Mouse (Mus musculus) thymus, postnatal 4 days (tissue): Measurements from ENCODE around the gene Arglu1.

Source experiments
- DNase-seq: peaks from one replicate; pipeline ENCODE4 v3.0.0; 2021

The Arglu1 gene

DNA sequence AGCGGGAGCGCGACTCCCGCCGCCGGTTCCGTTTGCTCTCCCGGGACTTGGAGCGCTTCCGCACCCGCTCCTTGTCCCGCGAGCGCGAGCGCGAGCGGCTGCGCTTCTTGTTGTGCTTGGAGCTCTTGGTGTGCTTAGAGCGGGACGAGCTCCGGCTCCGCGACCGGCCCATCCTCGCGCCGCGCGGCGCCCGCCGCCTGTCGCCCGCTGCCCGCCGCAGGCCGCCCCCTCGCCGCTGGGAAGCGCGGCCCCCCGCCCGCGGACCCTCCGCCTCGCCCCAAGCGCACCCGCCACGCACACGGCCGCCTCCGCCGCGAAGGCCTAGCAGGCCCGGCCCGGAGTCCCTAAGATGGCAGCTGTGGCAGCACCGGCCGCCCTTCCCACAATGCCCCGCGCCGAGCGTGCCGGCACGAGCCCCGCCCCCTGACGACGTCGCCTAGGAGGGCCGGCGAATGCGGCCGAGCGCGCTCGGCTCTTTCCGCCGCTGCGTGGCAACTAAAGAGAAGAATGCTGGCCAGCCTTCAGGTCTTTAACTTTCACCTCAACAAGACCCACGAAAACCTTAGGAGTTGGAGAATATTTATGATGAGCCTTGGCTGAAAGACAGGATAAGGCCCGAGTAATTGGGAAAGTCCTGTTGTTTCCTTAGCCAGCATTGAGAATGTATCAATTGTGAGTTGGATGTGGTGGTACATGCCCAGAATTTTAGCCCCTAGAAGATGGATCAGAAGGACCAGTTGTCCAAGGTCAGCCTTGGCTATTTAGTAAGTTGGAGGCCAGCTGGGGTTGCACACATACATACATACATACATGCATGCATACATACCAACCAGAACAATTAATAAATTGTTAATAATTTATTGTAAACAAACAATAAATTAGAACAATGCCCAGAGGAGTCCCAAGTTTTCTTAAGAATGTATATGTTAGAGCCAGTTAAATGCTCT, at the start of gene Arglu1:
Gene Arglu1, minus strand, starts transcription at position 376 of the 947 bp plus-strand sequence.
- peak; percentile 100 for DNase-seq

DNA sequence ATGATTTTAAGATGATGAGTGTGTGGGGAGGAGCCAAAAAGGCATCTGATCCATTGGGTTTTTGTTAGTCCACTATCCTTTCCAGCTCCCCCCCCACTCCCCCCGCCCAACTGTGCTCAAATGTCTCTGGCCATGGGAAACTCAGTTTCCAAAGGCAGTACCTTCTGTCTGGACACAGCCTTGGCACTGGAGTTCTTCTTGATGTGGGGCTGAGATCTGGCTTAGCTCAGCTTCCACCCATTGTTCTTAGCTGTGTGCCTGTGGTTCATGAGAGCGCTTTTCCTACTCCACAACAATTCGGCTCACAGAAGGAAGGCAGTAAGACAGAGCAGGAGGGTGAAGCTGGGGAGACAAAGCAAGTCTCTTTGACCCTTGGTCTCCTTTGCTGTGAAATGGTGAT, 47.0 kb upstream of the Arglu1 start:
- DNase-seq: no peak

DNA sequence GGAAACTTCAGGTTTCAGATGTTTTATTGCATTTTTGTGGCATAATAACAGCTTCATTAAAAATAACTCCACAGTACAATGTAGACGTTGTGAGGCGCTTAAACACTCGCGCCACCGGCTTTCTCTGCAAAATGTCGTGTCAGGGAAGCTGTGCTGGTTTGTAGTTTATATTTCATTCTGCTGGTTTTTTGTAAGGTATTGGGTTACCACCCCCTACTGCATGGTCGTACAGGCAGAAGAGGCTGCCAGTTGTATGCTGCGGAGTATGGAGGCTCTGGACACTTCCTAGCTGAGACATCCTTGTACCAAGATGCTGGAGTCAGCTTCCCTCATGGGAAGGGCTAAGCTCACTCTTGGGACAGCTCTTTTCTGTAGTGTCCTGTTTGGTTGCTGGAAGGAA, 46.5 kb upstream of the Arglu1 start:
- no peak for DNase-seq

DNA sequence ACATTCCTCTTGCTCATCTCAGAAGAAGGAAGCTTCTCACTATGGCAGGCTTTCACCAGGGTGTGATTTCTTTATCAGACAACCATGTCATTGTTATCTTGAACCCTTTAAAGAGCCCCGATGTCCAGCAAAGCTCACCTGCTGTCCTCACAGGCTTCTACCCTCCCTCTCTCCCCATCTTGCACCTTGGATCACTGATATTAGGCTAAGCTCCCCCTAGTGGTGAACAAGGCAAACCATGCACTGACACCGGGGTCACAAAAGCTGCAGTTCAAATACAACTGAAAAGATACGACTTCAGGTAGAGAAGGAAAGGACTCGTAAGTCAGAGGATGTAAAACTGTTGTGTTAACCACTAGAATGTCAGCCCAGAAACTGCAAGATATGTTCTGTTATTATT, 43.5 kb upstream of the Arglu1 start:
- peak; percentile 30 for DNase-seq

DNA sequence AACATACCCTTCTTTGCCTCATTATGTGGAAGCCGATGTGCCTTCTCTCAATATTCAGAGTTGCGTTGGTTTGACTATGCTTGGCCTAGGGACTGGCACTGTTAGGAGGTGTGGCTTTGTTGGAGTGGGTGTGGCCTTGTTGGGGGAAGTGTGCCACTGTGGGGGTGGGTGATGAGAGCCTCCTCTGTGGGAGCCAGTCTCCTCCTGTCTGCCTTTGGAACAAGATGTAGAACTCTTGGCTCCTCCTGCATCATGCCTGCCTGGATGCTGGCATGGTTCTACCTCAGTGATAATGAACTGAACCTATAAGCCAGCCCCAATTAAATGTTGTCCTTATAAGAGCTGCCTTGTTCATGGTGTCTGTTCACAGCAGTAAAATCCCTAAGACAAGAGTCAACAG, 38.3 kb upstream of the Arglu1 start:
- DNase-seq: no peak

DNA sequence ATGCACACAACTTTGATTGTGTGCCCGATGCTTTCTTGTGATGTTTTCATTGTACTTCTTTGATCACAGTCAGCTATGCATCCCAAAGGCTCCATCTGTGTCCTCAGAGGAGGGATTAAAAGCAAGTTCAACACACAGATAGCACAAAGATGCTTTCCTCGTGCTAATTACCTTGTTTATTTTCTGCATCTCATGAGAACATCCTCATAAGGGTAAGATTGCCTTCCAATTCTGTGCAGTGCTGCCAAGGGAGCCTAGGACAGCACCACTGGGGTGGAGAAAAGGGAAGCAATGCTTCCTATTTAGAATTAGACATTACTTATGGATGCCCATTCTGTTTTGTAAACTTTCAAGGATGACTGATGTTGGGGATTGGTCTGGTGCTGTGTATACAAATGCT, 36.2 kb upstream of the Arglu1 start:
- DNase-seq: no peak

DNA sequence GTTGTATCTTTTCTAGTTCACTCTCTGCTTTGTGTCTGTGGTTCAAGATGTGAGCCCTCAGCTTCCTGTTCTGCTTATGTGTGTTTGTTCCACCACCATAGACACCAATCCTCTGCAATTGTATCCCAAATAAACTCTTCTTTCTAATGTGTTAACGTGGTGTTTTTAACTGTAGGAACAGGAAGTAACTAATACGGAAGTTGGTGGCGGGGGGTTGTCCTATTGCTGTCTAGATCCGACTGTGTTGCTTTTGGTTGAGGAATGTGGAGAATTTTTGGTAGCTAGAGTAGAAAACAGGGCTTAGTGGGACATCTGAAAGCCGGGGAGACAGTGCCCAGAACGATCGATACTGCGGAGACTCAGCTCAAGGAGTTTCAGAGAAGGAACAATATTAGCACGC, 14.5 kb upstream of the Arglu1 start:
- DNase-seq: no peak

DNA sequence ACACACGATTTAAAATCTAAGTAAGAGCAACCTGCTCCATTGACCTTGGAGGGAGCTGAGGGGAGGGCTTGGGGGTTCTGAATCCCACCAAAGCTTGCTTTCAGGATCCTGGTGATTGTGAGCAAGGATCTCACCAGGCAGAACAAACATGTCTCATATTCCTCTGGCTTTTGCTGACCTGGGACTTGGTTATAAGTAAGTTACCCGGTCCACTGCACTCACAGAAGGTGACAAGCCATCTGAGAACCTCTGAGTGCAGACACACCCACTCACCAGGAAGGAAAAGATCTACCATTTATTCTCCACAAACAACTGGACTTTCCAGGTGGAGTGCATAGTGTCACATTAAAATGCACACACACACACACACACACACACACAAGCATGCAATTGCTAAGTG, 13.3 kb upstream of the Arglu1 start:
- DNase-seq: no peak

DNA sequence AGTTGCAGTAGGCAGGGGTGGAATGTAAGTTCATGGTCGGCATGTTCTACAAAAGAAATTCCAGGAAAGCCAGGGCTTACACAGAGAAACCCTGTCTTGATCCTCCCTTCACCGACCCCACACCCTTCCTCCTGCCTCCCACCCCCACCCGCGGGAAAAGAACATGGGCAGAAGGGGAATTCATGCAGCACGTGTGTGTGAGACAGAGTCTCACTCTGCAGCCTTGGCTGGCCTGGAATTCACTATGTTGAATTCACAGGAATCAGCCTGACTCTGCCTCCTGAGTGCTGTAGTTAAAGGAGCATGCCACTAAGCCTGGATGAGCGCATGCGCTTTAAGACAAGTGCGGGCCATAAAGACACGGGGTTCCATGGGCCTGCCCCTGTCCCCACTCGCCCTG, 10.5 kb upstream of the Arglu1 start:
- DNase-seq: no peak

DNA sequence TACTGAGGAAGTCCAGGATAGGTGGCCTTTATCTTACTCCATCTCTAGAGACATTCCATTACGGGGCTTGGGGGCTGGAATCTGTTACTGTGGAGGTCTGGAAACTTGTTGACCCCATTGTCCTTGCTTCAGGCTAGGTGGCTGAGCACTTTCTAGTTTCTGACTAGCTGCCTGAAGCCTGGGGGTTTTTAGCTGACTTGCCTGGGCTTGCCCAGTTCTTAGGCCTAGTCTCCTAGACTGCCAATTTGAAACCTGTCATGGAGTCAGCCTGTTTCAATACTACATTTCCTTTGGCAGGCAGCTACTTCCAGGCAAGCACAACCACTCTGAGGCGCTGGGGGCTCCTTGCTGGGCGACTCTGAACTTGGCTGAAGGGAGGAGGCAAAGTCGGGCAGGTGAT, 9.9 kb upstream of the Arglu1 start:
- no peak for DNase-seq

DNA sequence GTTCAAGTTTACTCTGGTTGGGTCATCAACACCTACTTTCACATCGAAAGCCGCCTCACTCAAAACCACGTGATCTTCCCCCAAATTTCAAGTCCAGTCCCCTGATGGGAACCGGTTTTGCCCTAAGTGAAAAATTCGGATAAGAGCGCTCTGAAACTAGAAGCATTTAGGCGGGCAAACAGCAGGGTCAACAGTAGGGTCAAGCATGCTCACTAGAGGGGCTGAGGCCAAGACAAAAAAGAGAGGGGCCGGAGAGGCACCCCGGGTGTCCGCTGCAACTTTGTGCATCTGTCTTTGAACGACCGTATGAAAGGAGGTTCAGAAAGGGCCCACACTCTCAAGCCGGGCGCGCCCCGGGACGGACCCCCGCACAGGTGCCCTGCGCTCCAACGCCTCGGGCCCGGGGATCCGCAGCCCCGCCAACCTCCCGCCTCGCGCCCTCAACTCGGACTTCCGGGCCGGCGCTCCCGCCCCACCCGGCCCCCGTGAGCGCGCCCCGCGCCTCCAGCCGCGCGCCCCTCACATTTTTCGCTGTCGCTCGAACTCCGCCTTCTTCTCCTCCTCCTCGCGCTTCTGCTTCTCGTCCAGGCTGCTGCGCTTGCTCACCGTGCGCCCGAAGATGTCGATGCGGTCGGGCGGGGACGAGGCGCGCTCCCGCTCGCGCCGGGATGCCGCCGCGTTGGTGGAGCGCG, 721 bp downstream of the Arglu1 start:
- DNase-seq: peak; percentile 80

DNA sequence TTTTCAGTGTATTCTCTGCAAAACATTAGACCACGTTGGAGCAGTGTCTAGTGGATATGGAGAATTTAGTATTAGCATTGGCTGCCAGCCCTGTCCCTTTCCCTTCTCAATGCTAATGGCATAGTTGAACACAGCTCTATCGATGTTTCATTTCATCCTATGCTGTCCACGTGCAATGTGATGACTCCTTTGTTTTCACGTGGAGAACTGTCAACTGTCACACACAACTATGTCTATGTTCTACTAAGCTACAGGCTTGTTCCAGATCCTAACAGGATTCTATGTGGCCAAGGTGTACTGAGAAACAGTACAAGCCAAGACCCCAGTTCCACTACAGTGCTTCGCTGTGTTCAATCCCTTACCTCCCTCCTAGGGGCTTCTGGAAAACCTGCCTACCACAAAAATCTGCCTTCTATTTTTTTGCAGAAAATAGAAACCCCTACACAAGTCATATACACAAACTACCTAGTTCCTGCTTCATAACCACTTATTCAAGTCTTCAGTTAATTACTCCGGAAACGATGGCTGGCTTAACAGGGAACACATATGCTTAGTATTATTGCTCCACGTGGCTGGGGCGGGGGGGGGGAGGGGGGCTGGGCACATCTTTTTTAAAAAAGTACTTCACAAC, 1.4 kb downstream of the Arglu1 start:
- no peak for DNase-seq

DNA sequence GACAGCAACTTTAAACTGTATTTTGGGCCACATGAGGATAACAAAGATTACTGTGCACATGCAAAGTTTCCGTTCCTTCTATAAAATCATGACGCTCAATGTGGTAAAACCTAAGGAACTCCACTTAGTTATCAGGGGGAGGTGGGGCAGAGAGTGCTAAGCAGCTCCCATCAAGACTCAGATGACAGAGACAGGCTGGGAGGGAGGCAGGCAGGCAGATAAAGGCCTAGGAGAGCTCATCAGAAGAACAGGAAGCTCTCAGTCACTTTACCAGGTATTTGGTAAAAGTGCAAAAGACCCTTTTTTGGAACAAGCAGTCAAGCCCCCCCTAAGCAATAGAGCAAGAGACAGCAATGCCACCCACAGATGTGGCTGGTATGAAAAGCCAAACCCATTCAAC, 4.8 kb downstream of the Arglu1 start:
- no peak for DNase-seq

DNA sequence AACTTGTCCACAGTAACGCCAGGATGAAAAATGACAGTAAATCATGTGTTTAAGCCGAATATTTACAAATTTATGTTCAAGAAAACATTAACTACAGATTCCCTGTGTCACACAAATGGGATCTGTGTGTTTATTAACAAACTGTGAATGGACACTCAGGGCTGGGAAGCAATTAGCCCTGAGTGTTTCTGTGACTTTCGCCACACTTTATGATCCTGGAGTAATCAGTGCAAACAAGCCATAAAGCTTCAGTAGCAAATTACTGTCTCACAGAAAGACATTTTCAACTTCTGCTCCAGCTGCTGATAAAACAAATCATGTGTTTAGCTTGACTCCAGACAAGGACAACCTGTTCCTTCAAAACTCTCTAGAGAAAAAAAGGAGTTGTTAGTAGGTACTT, 7.6 kb downstream of the Arglu1 start:
- no peak for DNase-seq

DNA sequence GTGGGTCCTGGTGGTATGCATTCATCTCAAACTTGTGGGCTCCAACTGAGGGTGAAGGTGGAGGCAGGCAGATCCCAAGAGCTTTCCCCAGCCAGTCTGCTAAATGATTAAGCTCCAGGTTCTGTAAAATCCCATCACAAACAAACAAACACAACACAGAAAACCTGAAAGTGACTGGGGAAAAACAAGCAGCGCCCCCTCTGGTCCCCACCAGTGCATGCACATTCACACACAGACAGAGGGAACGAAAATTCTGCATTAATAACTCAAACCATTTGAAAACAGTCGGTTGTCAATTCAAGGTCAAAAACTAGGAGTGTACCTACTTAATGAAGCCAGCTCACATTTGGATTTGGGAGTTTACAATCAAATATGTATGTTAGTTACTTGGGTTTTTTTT, 12.1 kb downstream of the Arglu1 start:
- DNase-seq: no peak

DNA sequence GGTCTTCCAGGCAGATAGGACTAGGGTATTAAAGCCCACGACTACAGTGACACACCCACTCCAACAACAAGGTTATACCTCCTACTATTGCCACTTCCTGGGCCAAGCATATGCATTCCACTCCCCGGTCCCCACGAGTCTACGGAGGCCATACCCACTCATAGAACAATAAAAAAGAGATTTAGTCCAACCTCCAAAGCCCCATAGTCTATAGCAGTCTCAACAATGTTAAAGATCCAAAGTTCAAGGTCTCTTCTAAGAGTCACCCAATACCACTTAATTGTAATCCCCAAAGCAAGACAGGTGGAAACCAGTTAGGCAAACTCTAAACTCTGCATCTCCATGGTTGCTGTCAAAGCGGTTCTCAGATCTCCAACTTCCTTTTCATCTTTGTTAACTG, 15.5 kb downstream of the Arglu1 start:
- DNase-seq: no peak

DNA sequence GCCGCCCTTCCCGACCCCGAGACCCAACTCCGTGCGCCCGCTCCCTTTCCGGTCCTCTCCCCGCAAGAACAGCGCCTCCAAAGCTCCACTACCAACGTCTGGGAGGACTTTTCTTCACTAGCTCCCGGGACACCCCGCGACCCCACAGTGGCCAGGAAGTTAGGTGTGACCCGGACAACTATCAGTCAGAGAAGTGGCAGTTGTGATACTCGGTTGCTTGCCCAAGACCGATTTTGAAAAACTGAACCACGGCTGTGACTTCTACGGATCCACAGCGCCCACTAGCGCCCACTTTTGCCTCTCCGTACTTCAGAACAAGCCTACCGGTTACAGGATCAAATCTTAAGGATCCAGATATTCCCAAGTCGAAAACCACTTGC, 28.6 kb downstream of the Arglu1 start:
- peak; percentile 95 for DNase-seq

DNA sequence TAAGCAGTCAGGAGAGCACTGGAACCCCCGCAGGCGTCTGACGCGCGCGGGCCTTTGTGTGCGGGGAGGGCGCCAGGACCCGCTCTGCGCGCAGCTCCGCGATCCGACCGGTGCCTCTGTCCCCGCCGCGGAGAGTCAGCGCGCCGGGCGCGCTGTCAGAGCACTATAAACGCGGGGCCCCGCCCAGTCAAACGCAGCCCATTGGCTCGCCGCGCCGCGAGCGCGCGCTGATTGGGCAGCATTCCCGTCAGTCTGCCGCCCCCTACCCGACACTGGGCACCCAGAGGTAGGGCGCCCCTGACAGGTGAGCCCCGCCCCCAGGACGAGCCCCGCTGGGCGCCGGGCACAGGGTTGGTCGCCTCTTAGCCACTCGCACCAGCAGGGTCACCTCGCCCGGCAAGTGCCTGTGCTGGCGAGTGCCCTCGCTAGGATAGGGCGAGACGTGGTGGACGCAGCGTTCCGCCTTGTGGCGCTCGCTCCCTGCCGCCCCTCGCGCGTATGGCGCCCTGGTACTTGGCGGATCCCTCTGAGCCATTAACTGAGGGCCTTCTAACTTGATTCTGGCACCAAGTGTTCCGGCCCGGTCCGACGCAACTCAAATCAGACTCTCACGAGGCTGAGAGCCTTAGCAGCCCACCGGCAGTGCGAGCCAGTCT, 29.1 kb downstream of the Arglu1 start, which contains the start of gene Efnb2:
Gene Efnb2, minus strand, starts transcription at position 140 of the 656 bp plus-strand sequence.
- peak; percentile 98 for DNase-seq

DNA sequence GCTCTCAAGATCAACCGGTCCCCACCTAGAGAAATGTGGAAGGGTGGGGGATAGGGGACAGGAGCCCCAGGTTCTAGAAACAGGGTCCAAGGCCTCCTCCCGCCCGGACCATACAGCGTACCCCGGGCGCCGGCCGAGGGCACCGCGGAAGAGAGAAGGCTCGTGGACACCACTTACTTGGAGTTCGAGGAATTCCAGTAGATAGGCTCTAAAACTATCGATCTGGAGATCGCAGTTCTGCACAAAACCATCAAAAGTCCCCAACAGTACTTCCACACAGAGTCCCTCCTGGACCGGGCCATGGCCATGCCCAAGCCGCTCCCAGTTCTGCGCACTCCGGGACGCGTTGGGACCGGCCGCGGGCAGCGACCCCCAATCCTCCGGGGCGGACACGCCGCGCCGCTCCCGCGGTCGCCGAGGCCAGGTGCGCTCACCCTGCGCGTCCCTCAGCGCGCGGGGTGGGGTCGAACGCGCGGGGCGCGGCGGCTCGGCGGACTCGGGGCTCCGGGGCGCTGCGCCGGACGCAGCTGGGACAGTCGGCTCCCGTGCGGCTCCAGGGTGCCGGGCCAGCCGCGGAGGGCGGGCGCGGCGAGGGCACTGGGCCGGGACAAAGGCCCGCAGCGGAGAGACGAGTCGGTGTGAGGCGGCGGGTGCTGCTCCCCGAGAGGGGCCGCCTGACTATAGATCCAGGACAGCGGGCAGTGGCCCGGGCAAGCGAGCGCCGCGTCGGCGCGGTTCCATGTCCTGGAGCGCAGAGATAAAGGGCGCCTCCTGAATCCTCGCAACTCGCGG, 29.8 kb downstream of the Arglu1 start:
- DNase-seq: peak; percentile 59

DNA sequence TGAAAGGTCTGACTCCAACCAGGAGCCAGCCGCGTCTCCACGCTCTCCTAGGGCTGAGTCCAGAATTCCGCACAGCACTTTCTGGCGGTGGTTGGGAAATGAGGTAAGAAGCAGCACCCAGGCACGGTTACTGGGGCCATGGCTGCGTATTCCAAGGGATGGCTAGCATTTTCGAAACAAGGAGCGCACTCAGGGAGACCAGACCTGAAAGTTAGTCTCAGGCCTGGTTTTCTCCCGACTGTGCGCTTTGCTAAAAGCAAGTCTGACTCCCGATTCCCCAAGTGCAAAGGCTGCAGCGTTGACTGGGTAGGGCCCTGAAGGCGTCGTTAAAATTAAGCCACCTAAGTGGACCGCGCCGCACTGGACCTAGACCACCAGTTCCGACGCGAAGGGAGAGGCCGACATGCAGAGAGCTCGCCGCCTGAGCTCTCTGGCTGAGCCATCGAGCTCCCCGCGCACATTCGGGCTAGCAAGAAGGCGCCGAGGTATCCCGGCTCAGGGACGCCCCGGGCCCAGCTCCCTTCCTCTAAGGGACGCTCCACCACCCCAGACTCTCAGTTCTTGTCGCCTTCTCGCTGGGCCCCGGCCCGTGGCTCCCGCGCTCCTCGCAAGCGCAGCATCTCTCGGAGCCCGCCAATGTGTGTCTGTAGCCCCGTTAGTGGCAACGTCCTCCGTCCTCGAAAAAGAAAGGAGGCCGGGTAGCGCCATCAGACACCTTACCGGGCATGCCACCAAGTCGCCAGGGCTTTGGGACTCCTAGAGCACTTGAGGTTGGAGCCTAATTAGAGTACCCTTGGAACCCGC, 30.6 kb downstream of the Arglu1 start:
- peak; percentile 49 for DNase-seq

DNA sequence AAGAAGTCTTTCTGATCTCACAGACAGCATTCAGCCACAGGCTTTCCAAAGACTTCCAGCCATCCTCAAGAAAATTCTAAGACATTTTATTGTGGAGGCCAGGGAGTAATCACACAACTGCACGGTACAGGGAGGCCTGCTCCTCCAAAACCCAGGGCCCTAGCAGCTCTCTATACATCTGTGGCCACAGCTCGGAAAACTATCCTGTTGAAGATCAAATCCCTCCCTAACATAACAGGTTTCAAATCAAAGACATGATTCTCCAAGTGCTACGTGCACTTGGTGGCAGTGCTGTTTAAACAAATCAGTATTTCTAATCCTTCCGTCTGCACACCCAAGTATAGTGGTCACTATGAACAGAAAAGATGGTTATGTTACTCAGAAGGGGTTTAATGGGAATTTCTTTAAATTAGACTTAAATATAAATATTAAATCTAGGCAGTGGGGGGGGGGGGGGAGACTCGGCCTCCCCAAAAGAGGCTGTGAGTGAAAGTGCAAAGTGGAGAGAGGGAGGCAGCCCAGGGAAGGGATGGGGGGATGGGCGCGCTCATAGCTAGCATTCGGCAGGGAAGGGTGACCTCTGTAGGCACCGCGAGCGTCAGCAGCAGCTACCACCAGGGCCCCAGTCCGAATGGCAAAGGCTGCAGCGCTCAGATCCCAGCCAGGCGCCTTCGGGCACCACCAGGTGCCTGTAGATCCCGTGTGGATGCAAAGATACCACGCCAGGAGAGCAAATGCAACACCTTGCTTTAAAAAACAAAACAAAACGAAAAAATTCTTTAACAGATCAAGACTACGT, 31.7 kb downstream of the Arglu1 start:
- DNase-seq: peak; percentile 74
